ENCODE assay signal across 7 mouse cellular contexts in the genomic region with DNA sequence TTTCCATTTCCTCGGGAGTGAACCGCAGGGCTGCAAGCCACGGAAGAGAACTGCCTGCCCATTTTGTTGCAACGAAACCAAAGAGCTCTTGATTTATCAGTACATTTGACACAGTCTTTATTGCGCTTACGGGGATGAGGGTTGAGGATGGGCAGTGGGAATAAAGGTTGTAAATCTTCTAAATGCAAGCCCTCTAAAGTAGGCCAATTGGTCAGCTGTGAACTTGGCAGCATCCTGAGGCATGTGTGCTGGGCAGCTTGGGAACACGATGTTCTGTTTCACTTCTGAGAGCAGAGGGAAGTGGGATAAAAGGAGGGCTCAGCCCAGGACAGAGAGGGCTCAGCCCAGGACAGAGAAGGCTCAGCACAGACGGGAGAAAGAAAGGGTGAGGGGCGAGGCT. TPM values are rescaled to one million over a fixed set of nuclear protein-coding genes. Genes with fewer than 3 reads are reported as not detected.
A peak's percentile ranks its signal among the peaks of the same experiment; 100 is the strongest.
DNase-seq lines count a peak whose midpoint lies in the region; ATAC-seq and TF ChIP-seq lines count a peak whose summit lies in the region.

No protein-coding gene starts in this region.

- H3K9me3 ChIP-seq in midbrain, embryonic 12.5 days = no peaks in the 10 kb centered on the region
- 0 out of 2 replicates have a peak, but pooled peaks cover 2% of the 10 kb centered on the region for H3K9me3 ChIP-seq in midbrain, embryonic 13.5 days

- no peak overlapping the region for H3K9ac ChIP-seq in midbrain, embryonic 12.5 days (replicated peaks)
- no peak overlapping the region for H3K9ac ChIP-seq in midbrain, embryonic 13.5 days (replicated peaks)

- H3K79me2 ChIP-seq in myocyte (ENCODE audit: control insufficient read depth, insufficient read depth) = no peaks in the 10 kb centered on the region

- no peak overlapping the region for H3K4me3 ChIP-seq in midbrain, embryonic 12.5 days
- no peak overlapping the region for H3K4me3 ChIP-seq in midbrain, embryonic 13.5 days (replicated peaks)
- H3K4me3 ChIP-seq in myocyte = peak overlapping the region; percentile 0

- peak; percentile 51 to 71 for DNase-seq in heart, postnatal 36 days
- peak; percentile 9 to 47 for DNase-seq in left cerebral cortex, adult 9 months (ENCODE audit: low spot score in 2 of 2)
- no peak for DNase-seq in thymus, postnatal 36 days

- no peak overlapping the region for H3K27ac ChIP-seq in midbrain, embryonic 12.5 days (replicated peaks)
- H3K27ac ChIP-seq in midbrain, embryonic 13.5 days = no peak overlapping the region

- peak; percentile 27; the same call in 1 of the 2 replicates for ATAC-seq in midbrain, embryonic 12.5 days (ENCODE audit: low FRiP score, low read depth)
- no peak; the same call in 1 of the 2 replicates for ATAC-seq in midbrain, embryonic 13.5 days
- ATAC-seq in common myeloid progenitor, adult 5-6 weeks (replicated peaks; ENCODE audit: low read depth, poor library complexity, severe bottlenecking) = peak; percentile 50

- no peak overlapping the region for H3K4me2 ChIP-seq in midbrain, embryonic 12.5 days (replicated peaks)
- no peak overlapping the region for H3K4me2 ChIP-seq in midbrain, embryonic 13.5 days (replicated peaks)
- H3K4me2 ChIP-seq in myocyte (ENCODE audit: low read depth) = peak overlapping the region; percentile 76

- no peak for TF ChIP-seq POLR2A in myocyte (IDR thresholded peaks at IDR 0.05; ENCODE audit: insufficient read length, low read depth)

- WGBS in midbrain, embryonic 12.5 days = 46% methylated on average over 9 of the region's 9 CpGs
- 41% methylated on average over 9 of the region's 9 CpGs for WGBS in midbrain, embryonic 13.5 days

- intact Hi-C loops in heart, postnatal 36 days (cut with DNase I) = no loop called here

- H3K4me1 ChIP-seq in midbrain, embryonic 12.5 days = peaks cover 15% of the 10 kb centered on the region
- peaks cover 17% of the 10 kb centered on the region for H3K4me1 ChIP-seq in midbrain, embryonic 13.5 days (replicated peaks)

- no peaks in the 10 kb centered on the region for H3K36me3 ChIP-seq in midbrain, embryonic 12.5 days
- no peaks in the 10 kb centered on the region for H3K36me3 ChIP-seq in midbrain, embryonic 13.5 days
- no peaks in the 10 kb centered on the region for H3K36me3 ChIP-seq in myocyte (ENCODE audit: control insufficient read depth, insufficient read depth)

- H3ac ChIP-seq in myocyte (ENCODE audit: control insufficient read depth, insufficient read length) = no peak overlapping the region

- H3K27me3 ChIP-seq in midbrain, embryonic 12.5 days = peaks cover 4% of the 10 kb centered on the region; the same call in 1 of the 2 replicates
- H3K27me3 ChIP-seq in midbrain, embryonic 13.5 days = no peaks in the 10 kb centered on the region; the same call in none of the 2 replicates
- H3K27me3 ChIP-seq in myocyte (ENCODE audit: control insufficient read depth, insufficient read depth, insufficient read length) = no peaks in the 10 kb centered on the region

TF ChIP-seq in myocyte, 11 proteins besides CTCF, POLR2A, EP300 and RAD21:
- TF ChIP-seq USF1 (IDR thresholded peaks at IDR 0.05; ENCODE audit: low read depth) (no peak), TCF12 (IDR thresholded peaks at IDR 0.05; ENCODE audit: insufficient read depth, poor library complexity, severe bottlenecking) (no peak), POLR2AphosphoS2 (IDR thresholded peaks at IDR 0.05; ENCODE audit: insufficient read length, low read depth) (no peak), REST (IDR thresholded peaks at IDR 0.05; ENCODE audit: insufficient read depth, insufficient read length) (no peak), TCF3 (IDR thresholded peaks at IDR 0.05; ENCODE audit: insufficient read length, low read depth) (no peak), CEBPB (IDR thresholded peaks at IDR 0.05; ENCODE audit: insufficient read depth, poor library complexity, severe bottlenecking) (no peak), MAX (IDR thresholded peaks at IDR 0.05; ENCODE audit: low read depth) (no peak), MYOD1 (IDR thresholded peaks at IDR 0.05; ENCODE audit: control insufficient read depth in 1 of 3, insufficient read length in 2 of 3, low read depth in 2 of 3) (no peak), SRF (IDR thresholded peaks at IDR 0.05; ENCODE audit: control insufficient read depth, insufficient read length, low read depth) (no peak), E2F4 (IDR thresholded peaks at IDR 0.05; ENCODE audit: insufficient read depth) (no peak), MYOG (IDR thresholded peaks at IDR 0.05; ENCODE audit: control insufficient read depth in 1 of 3, insufficient read depth in 1 of 3, insufficient read length in 2 of 3, low read depth in 2 of 3) (no peak)

RNA-seq across cellular contexts. Expression of gene Pik3r1, which starts 43.9 kb away (rescaled TPM):
- polyA plus RNA-seq in midbrain, embryonic 12.5 days (2016; fragmentation: Nextera tagmentation; extraction: Ambion mirVana) = 22.8 and 25.0 TPM in 2 replicates
- polyA plus RNA-seq in midbrain, embryonic 13.5 days (2015; fragmentation: Nextera tagmentation; extraction: Ambion mirVana) = 34.1 and 36.9 TPM in 2 replicates
- total RNA-seq in common myeloid progenitor, adult 5-6 weeks (2017) = 114 and 116 TPM in 2 replicates
- total RNA-seq in heart, postnatal 36 days (2021) = 100 to 1,000 TPM; 102 to 142 TPM
- 6.8 TPM for polyA plus RNA-seq in myocyte (2012; fragmentation: generic; extraction: Trizol)

Comparison
In these comparisons a context has a peak if more than half of its experiments do, and no peak if none do; other contexts are left out.
1. DNase-seq: peak in heart, postnatal 36 days (2 of 2) and left cerebral cortex, adult 9 months (2 of 2); none in thymus, postnatal 36 days (0 of 2).